Mouse (Mus musculus) liver, embryonic 15.5 days (tissue): ENCODE results near the gene Mndal. TPM values are rescaled to one million over a fixed set of nuclear protein-coding genes. Genes with fewer than 3 reads are reported as not detected.
"Not testable (repeated sequence)": the region's sequence is repeated elsewhere in the genome, so short reads cannot be mapped to it uniquely, and the experiment has no call there.

Experiments
- ATAC-seq: fragments of 200-750 bp; cut with Nextera tagmentation; 2 replicates; pipeline ENCODE4 v1.8.0; 2017; ENCODE audit warnings: moderate number of reproducible peaks, mild to moderate bottlenecking, moderate library complexity; ENCODE audit not compliant: insufficient read depth
- H3K27ac ChIP-seq: fragments of 300-500 bp; sonication (generic); replicated peaks from 2 replicates; pipeline ENCODE4 v1.5.1; 2015; ENCODE audit warnings: mild to moderate bottlenecking, inconsistent platforms
- H3K27me3 ChIP-seq: fragments of 300-500 bp; sonication (generic); 2 replicates; pipeline ENCODE4 v1.6.1; 2015; ENCODE audit warnings: mild to moderate bottlenecking, inconsistent platforms
- H3K36me3 ChIP-seq: fragments of 300-500 bp; sonication (generic); replicated peaks from 2 replicates; pipeline ENCODE4 v1.6.1; 2015; ENCODE audit warnings: moderate library complexity, mild to moderate bottlenecking, inconsistent platforms
- H3K4me1 ChIP-seq: fragments of 300-500 bp; sonication (generic); replicated peaks from 2 replicates; pipeline ENCODE4 v1.6.1; 2015; ENCODE audit warnings: inconsistent platforms
- H3K4me2 ChIP-seq: fragments of 300-500 bp; sonication (generic); 2 replicates; pipeline ENCODE4 v1.6.1; 2015; ENCODE audit warnings: moderate library complexity, mild to moderate bottlenecking, inconsistent platforms
- H3K4me3 ChIP-seq: fragments of 300-500 bp; sonication (generic); replicated peaks from 2 replicates; pipeline ENCODE4 v1.5.1; 2015; ENCODE audit warnings: mild to moderate bottlenecking, inconsistent platforms
- H3K9ac ChIP-seq: fragments of 300-500 bp; sonication (generic); 2 replicates; pipeline ENCODE4 v1.6.1; 2015; ENCODE audit warnings: moderate library complexity, mild to moderate bottlenecking, inconsistent platforms
- H3K9me3 ChIP-seq: fragments of 300-500 bp; sonication (generic); replicated peaks from 2 replicates; pipeline ENCODE4 v1.6.1; 2016; ENCODE audit warnings: inconsistent platforms
- WGBS: fragments of 180-500 bp; shearing (Covaris S2); methylation state at CpG from one replicate; pipeline ENCODE4 v1.1.7; 2015; ENCODE audit warnings: mixed read lengths; ENCODE audit not compliant: insufficient replicate concordance; 5-methylcytosine and 5-hydroxymethylcytosine counted together
- polyA plus RNA-seq: library from polyadenylated mRNA; unstranded; fragments of >200 nt; fragmentation: Nextera tagmentation; extraction: Ambion mirVana; gene quantifications from 2 replicates; pipeline ENCODE4 v1.2.1, GENCODE M21; 2015

Gene Mndal
- 3.5 and 4.7 TPM in 2 replicates for polyA plus RNA-seq

DNA sequence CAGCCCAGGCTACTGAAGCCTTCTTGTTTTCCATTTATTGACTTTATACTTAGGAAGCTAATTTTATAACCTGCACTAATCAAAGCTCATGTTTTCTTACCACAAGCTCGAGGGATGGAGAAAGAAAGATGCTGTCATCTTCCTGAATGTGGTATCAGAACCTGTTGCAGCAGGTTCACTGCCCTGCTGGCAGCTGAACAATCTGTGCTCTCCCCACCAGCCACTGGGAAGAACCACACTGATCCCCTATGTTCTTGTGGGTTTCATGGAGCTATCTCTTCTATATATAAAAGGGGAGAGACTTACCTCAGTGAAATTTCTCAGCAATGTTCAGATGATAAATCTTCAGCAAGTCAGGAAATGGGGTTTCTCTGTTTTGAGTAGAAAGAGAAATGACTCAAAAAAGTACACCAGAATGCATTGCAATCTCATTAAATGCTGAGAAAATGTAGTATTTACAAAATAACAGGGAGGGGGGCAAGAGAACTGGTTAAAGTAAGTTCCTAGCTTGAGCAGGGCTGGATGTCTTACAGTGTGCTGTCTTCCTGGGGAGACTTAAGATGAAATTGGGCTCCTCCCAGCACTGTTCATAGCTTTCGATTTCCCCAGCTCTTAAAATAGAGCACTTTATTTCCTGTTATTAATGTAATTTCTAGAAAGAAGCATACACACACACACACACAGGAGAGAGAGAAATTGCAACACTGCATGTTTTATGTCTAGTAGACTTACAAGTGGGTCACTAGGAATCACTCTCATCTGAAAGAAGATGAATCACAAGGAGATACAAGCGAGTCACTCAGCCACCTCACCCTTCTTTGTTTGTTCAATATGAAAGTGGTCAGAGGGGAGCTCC is at the start of gene Mndal, which contains the start of gene Ifi203:
Mndal (minus strand) TSS at position 568 of the 856 bp plus-strand sequence.
Ifi203 (minus strand) TSS at position 749 of the 856 bp plus-strand sequence.
- not testable (repeated sequence) for H3K4me2 ChIP-seq, H3K27ac ChIP-seq, H3K27me3 ChIP-seq, H3K9ac ChIP-seq, ATAC-seq, H3K9me3 ChIP-seq, H3K4me1 ChIP-seq, H3K4me3 ChIP-seq, H3K36me3 ChIP-seq
- WGBS = 22% methylated on average over 3 of the region's 3 CpGs

DNA sequence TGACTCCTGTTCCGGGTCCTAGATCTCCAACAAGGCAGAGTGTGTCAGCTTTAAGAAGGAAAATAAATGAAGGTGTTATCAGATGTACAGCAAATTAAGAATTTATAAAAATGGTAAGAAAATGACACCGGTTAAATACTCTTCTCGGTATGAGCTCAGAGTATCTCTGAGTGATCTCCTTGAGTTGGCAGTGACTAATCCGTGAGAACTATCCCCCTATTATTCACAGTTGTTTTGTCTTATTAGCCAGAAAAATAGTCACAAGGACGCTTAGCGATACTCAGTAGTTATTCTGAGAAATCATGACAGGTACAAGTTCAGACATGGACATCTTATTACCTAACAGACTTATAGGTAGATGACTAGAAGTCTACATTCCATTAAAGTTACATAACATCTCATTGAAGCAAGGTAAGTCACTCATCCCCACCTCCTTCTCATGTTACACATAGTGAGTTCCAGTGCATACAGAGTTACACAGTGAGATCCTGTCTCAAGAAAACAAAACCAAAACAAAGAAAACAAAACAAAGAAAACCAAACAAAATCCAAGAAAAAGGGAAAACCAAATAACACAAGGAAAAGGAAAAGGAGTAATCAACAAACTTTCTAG is 40.5 kb upstream of the Mndal start, which contains the start of gene Ifi202b:
Ifi202b (minus strand) TSS at position 51 of the 612 bp plus-strand sequence.
- H3K4me3 ChIP-seq, ATAC-seq, H3K9me3 ChIP-seq, H3K4me2 ChIP-seq, H3K36me3 ChIP-seq, H3K27me3 ChIP-seq, H3K4me1 ChIP-seq, H3K9ac ChIP-seq, H3K27ac ChIP-seq: not testable (repeated sequence)
- 71% methylated on average over 6 of the region's 6 CpGs for WGBS

DNA sequence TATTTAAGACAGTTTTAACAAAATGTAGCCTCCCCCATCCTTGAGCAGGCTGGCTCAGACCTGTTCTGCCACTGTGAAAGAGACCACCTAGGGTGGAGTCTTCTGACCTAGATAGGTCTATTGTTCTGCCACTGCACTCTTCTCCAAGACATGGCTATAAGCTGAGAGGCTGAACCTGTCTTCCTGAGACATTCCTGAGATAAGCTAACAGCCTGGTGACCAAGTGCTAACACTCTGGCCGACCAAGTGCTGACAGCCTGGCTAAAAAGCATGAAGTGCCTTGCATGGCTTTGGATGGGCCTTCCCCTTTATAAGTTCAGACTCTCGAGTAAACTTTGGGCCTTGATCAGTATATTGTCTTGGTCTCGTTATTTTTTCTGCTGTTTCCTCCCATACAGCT is 38.7 kb upstream of the Mndal start:
- WGBS = 40% methylated on average over 3 of the region's 3 CpGs
- not testable (repeated sequence) for H3K36me3 ChIP-seq, ATAC-seq, H3K4me3 ChIP-seq, H3K4me1 ChIP-seq, H3K27me3 ChIP-seq, H3K9ac ChIP-seq, H3K9me3 ChIP-seq, H3K4me2 ChIP-seq, H3K27ac ChIP-seq

DNA sequence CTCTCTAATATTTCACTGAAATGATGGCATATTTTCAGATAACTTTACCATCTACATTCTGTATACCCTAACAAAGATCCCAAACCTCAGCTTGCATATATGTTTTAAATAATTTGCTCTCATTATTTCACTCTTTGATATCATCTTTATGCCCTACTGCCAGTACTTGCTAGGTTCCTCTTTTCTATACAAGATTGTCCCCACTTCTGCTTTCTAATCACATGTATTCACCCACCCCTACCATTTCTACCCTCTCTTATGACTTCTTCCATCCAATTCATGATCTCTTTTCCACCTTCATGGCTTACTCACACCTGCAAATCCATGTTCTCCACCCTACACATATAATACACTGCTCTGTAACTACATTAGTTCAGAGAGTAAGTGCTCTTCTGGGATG is 35.3 kb upstream of the Mndal start:
- Histone ChIP-seq H3K27ac (no peak overlapping the region), H3K4me1 (no peaks in the 10 kb centered on the region), H3K36me3 (no peaks in the 10 kb centered on the region), H3K4me3 (no peak overlapping the region), H3K9ac (no peak overlapping the region), H3K9me3 (no peaks in the 10 kb centered on the region), H3K27me3 (no peaks in the 10 kb centered on the region), H3K4me2 (no peak overlapping the region)
- no peak for ATAC-seq

DNA sequence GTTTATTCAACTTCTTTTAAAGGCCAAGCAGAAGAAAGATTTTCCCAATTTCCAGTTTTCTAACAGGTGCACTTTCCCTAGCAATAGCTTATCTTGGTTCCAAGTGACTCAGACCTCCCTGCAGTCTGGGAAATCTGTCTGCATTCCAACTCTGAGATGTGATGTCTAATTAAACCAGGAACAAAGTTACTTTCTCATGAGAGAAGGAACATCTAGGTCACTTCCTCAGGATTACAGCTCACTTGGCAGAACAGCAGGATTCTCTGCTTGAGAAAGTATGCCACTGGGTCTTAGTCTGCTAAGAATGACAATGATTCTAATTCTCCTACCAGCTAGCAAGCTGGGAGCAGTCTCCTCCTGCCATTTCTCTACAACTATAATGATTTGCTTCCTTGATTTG is 30.8 kb upstream of the Mndal start:
- Histone ChIP-seq H3K36me3 (no peaks in the 10 kb centered on the region), H3K9me3 (no peaks in the 10 kb centered on the region)
- no peak for ATAC-seq

DNA sequence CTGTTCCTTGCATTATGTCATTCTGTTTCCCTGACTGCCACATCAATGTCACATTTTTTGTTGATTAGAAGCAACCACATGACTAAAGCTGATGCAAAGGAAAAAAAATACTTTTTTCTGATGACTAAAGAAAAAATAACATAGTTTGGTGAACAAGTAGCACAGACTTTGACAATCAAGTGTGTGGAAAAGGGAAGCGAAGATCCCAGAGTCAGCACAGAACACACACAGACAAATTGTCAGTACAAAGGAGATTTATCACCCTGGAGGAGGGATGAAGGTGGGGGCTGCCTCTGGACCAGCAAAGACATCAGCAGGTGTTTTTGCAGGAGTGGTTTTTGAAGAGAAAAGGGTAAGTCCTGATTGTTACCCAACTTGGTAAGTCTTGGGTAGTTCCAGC is 19.2 kb upstream of the Mndal start:
- H3K27me3 ChIP-seq, H3K27ac ChIP-seq, H3K4me2 ChIP-seq, ATAC-seq, H3K9ac ChIP-seq, H3K4me1 ChIP-seq, H3K4me3 ChIP-seq, H3K9me3 ChIP-seq, H3K36me3 ChIP-seq: not testable (repeated sequence)
- WGBS = 56% methylated on average over 1 of the region's 1 CpGs

More for the DNA sequence above, 30.8 kb upstream of the Mndal start:
- no peaks in the 10 kb centered on the region for H3K27me3 ChIP-seq
- no peak overlapping the region for H3K27ac ChIP-seq
- H3K9ac ChIP-seq = no peak overlapping the region
- no peaks in the 10 kb centered on the region for H3K4me1 ChIP-seq
- H3K4me3 ChIP-seq = no peak overlapping the region
- no peak overlapping the region for H3K4me2 ChIP-seq

DNA sequence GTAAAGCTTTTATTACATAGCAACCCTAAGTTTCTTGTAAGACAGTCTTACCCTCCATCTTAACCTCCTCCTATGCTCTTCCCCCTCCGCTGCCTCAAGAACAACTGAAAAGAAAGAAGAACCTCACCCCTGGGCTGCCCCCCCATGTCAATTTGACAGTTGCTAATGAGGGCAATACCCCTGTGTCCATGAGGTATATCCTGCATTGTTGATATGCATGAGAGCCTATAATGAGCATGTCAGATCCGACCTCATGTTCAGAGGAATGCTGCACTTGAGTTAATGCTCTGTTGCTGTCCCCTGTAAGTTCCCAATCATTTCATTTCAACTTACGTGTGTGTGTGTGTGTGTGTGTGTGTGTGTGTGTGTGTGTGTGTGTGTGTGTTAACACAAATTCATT is 17.7 kb upstream of the Mndal start:
- H3K9me3 ChIP-seq, H3K4me2 ChIP-seq, H3K4me1 ChIP-seq, H3K36me3 ChIP-seq, ATAC-seq, H3K27ac ChIP-seq, H3K4me3 ChIP-seq, H3K9ac ChIP-seq, H3K27me3 ChIP-seq: not testable (repeated sequence)
- 53% methylated on average over 3 of the region's 3 CpGs for WGBS

DNA sequence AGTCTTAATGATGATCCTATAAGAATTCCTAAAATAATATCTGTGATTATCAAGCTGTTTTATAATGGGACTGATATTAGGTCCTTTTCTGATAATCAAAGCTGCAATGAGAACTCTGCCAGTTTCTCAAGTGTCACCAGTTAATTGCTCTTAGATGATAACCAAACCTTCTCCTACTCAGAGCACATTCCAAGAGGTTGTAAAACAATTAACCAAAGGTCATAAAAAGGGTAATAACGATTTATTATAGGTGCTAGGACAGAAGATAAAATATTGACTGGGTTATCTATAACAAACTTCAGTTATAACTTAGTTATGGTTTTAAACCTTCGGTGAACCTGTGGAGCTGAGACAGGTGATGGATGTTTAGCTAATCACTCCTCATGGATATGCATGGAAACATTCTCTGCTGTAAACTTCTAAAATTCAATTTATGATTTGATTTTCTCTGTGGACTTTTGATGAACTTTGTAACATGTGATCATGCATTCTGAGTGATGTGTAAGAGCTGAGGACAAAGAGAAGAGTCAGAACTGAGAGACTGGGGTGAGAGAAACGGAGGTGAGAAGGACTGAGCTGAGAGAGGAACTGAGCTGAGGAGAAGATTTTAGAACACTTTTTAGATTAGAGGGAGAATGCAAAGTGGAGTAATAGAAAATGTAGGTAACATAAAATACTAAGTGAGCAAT is 13.7 kb upstream of the Mndal start:
- H3K4me3 ChIP-seq, H3K4me1 ChIP-seq, H3K9me3 ChIP-seq, H3K27me3 ChIP-seq, H3K9ac ChIP-seq, H3K27ac ChIP-seq, H3K4me2 ChIP-seq, H3K36me3 ChIP-seq, ATAC-seq: not testable (repeated sequence)
- 43% methylated on average over 3 of the region's 3 CpGs for WGBS

DNA sequence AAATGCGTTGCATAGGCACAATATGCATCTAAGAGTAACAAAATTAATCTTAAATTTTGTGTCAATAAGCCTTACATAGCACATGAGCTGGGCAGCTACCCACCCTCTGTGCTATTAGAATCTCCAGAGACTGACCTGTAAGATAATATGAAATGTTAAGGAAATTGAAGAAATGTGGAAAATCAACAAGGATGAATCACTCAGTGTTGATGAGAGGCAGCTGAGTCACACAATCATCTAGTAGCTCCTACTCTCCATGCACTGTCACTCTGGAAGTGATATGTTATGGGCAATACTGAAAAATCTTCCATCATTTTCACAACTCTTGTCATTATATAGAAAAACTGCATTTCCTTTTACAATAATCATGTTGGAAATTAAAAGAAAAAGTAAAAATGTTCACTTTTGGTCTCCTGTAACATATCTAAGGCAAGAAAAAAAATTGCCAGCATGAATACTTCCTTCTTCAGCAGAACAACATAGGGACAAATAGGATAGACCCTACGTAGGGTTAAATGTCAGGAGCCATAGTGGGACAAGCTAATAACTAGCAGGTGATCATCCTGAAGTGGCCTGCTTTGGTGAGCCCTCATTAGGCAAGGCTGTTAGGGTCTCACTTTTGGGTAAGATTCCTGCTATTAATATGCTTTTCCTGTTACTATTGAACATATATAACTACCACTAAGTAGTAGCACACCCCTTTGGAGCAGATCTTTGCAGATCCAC is 12.9 kb upstream of the Mndal start:
- no peak overlapping the region for H3K9ac ChIP-seq
- H3K4me2 ChIP-seq = no peak overlapping the region
- H3K36me3 ChIP-seq = no peaks in the 10 kb centered on the region
- no peak overlapping the region for H3K4me3 ChIP-seq
- no peak for ATAC-seq
- no peaks in the 10 kb centered on the region for H3K9me3 ChIP-seq
- no peaks in the 10 kb centered on the region for H3K4me1 ChIP-seq
- no peaks in the 10 kb centered on the region for H3K27me3 ChIP-seq
- no peak overlapping the region for H3K27ac ChIP-seq
- WGBS = 61% methylated on average over 2 of the region's 2 CpGs

DNA sequence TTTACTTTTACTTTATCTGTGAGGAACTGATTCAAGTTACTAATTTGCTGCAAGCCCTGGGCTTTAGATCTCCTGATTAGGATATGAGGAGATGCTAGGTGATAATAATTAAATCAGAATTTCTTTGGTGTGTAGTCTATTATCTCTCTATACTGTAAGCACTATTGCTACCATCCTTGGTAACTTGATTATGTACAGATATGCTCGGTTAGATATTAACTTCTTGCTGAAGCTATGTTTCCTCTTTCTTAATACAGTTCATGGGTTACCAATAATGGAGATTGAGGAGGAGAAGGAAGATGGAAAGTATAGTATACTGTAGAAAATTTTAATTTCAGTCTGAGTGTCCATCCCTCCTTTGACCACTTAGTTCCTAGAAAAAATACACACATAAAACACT is 11.3 kb upstream of the Mndal start:
- no peak for ATAC-seq
- H3K27me3 ChIP-seq = no peaks in the 10 kb centered on the region
- 49% methylated on average over 1 of the region's 1 CpGs for WGBS
- H3K4me1 ChIP-seq = no peaks in the 10 kb centered on the region
- no peaks in the 10 kb centered on the region for H3K9me3 ChIP-seq
- no peak overlapping the region for H3K4me3 ChIP-seq
- no peak overlapping the region for H3K27ac ChIP-seq
- no peak overlapping the region for H3K9ac ChIP-seq
- no peaks in the 10 kb centered on the region for H3K36me3 ChIP-seq
- H3K4me2 ChIP-seq = no peak overlapping the region

DNA sequence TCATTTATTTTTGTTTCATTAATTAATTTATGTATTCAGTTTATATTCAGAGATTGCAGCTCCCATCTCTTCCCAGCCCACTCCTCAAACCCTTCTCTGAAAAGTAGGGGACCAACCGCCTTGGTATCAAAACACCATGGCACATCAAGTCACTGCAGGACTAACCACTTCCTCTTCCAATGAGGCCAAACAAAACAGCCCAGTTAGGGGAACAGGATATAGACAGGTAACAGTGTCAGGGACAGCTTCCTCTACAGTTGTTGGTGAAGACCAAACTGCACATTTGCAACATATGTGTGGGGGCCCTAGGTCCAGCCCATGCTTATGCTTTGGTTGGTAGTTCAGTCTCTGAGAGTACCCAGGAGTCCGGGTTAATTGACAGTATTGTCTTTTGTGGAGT is 6.8 kb upstream of the Mndal start:
- H3K27me3 ChIP-seq, H3K27ac ChIP-seq, H3K9me3 ChIP-seq, H3K4me3 ChIP-seq, H3K4me2 ChIP-seq, H3K36me3 ChIP-seq, H3K9ac ChIP-seq, H3K4me1 ChIP-seq: not testable (repeated sequence)
- WGBS = 22% methylated on average over 2 of the region's 2 CpGs
- peak; percentile 47; the same call in 1 of the 2 replicates for ATAC-seq
